Mouse (Mus musculus) embryonic facial prominence, embryonic 12.5 days (tissue): ENCODE data around the gene Slc5a8. TPM values are rescaled to one million over a fixed set of nuclear protein-coding genes. Genes with fewer than 3 reads are reported as not detected.

Experiments used
- polyA plus RNA-seq: library from polyadenylated mRNA; unstranded; fragments of >200 nt; fragmentation: Nextera tagmentation; extraction: Ambion mirVana; gene quantifications from 2 replicates; pipeline ENCODE4 v1.2.1, GENCODE M21; 2016

Gene Slc5a8
- polyA plus RNA-seq, 1 experiment from 2014 or later = 0.09 TPM

Other genes with a start within 250 kb of the Slc5a8 start
- gene Spic, start 201.0 kb upstream of the Slc5a8 start, polyA plus RNA-seq = 0.19 TPM in 1 of 2 replicates, not detected in the other
- 173 and 187 TPM in 2 replicates for gene Arl1, start 155.1 kb upstream of the Slc5a8 start, polyA plus RNA-seq
- gene Utp20, start 59.2 kb upstream of the Slc5a8 start, polyA plus RNA-seq = 24.0 and 25.0 TPM in 2 replicates